In genomic region chr1:38202475-38203183, GRCm38 (mm10) we compare ENCODE assay signal across 10 mouse cellular contexts.
DNase-seq lines count a peak whose midpoint lies in the region; ATAC-seq lines count a peak whose summit lies in the region.
"Had no signal": no experiment of that assay in that cellular context is flagged by ENCODE, and none has a peak within 500 bp of the region (broad histone marks: within the 10 kb centered on the region; RNA-seq: fewer than 3 reads in every experiment).

No protein-coding gene starts in this region.

- H3K27me3 ChIP-seq in forebrain, embryonic 10.5 days (ENCODE audit: poor library complexity, severe bottlenecking), result peaks cover 47% of the 10 kb centered on the region
- H3K27me3 ChIP-seq in forebrain, embryonic 15.5 days, result no peaks in the 10 kb centered on the region
- H3K27me3 ChIP-seq in midbrain, embryonic 10.5 days (ENCODE audit: low read depth, poor library complexity, severe bottlenecking), result no peaks in the 10 kb centered on the region
- no peaks in the 10 kb centered on the region for H3K27me3 ChIP-seq in midbrain, embryonic 15.5 days (replicated peaks)
- H3K27me3 ChIP-seq: heart, embryonic 15.5 days had no signal

- no peak overlapping the region for H3K27ac ChIP-seq in forebrain, embryonic 10.5 days
- H3K27ac ChIP-seq in forebrain, embryonic 15.5 days (replicated peaks), result no peak overlapping the region
- no peak overlapping the region for H3K27ac ChIP-seq in midbrain, embryonic 10.5 days (replicated peaks)
- H3K27ac ChIP-seq in midbrain, embryonic 15.5 days, result no peak overlapping the region
- H3K27ac ChIP-seq: heart, embryonic 15.5 days had no signal

- no peaks in the 10 kb centered on the region for H3K9me3 ChIP-seq in forebrain, embryonic 10.5 days
- no peaks in the 10 kb centered on the region for H3K9me3 ChIP-seq in forebrain, embryonic 15.5 days
- H3K9me3 ChIP-seq in midbrain, embryonic 10.5 days (replicated peaks), result no peaks in the 10 kb centered on the region
- H3K9me3 ChIP-seq in midbrain, embryonic 15.5 days, result no peaks in the 10 kb centered on the region
- H3K9me3 ChIP-seq: G1E; heart, embryonic 15.5 days had no signal

- DNase-seq in forebrain, embryonic 10.5 days (ENCODE audit: extremely low spot score, low spot score), result peak; percentile 34
- peak; percentile 34 for DNase-seq in midbrain, embryonic 10.5 days (ENCODE audit: low spot score)
- DNase-seq in c-Kit-positive CD71-positive TER-119-negative erythroid progenitor cells, embryonic 14.5 days (ENCODE audit: low read depth), result peak; percentile 1
- peak; percentile 68 for DNase-seq in kidney, postnatal 10 days
- no peak for DNase-seq in right cerebral cortex, adult 2 months (ENCODE audit: low spot score in 2 of 2)

- ATAC-seq in forebrain, embryonic 15.5 days (replicated peaks), result no peak
- no peak for ATAC-seq in midbrain, embryonic 15.5 days (replicated peaks)
- no peak for ATAC-seq in inflammation-experienced regulatory T-cells, adult 6 months

- H3K4me1 ChIP-seq in forebrain, embryonic 10.5 days, result peaks cover 41% of the 10 kb centered on the region
- peaks cover 39% of the 10 kb centered on the region for H3K4me1 ChIP-seq in forebrain, embryonic 15.5 days
- H3K4me1 ChIP-seq in midbrain, embryonic 10.5 days, result peaks cover 36% of the 10 kb centered on the region
- H3K4me1 ChIP-seq in midbrain, embryonic 15.5 days, result peaks cover 35% of the 10 kb centered on the region

- no peak overlapping the region for H3K9ac ChIP-seq in forebrain, embryonic 15.5 days (replicated peaks)
- no peak overlapping the region for H3K9ac ChIP-seq in midbrain, embryonic 15.5 days
- H3K9ac ChIP-seq: heart, embryonic 15.5 days had no signal

- H3K4me3 ChIP-seq in forebrain, embryonic 10.5 days, result no peak overlapping the region
- no peak overlapping the region for H3K4me3 ChIP-seq in forebrain, embryonic 15.5 days
- H3K4me3 ChIP-seq in midbrain, embryonic 10.5 days, result no peak overlapping the region
- no peak overlapping the region for H3K4me3 ChIP-seq in midbrain, embryonic 15.5 days
- H3K4me3 ChIP-seq: heart, embryonic 15.5 days had no signal

- H3K36me3 ChIP-seq in forebrain, embryonic 10.5 days (replicated peaks), result peaks cover 11% of the 10 kb centered on the region
- peaks cover 19% of the 10 kb centered on the region for H3K36me3 ChIP-seq in forebrain, embryonic 15.5 days
- H3K36me3 ChIP-seq in midbrain, embryonic 10.5 days, result peaks cover 6% of the 10 kb centered on the region; the same call in 1 of the 2 replicates
- H3K36me3 ChIP-seq in midbrain, embryonic 15.5 days (replicated peaks), result no peaks in the 10 kb centered on the region
- H3K36me3 ChIP-seq: G1E; heart, embryonic 15.5 days had no signal

- no peak overlapping the region for H3K4me2 ChIP-seq in forebrain, embryonic 15.5 days (replicated peaks)
- H3K4me2 ChIP-seq in midbrain, embryonic 15.5 days, result no peak overlapping the region
- H3K4me2 ChIP-seq: heart, embryonic 15.5 days had no signal

- WGBS in forebrain, embryonic 10.5 days, result 85% methylated on average over 10 of the region's 10 CpGs
- 81% methylated on average over 10 of the region's 10 CpGs for WGBS in forebrain, embryonic 15.5 days
- 87% methylated on average over 10 of the region's 10 CpGs for WGBS in midbrain, embryonic 10.5 days
- WGBS in midbrain, embryonic 15.5 days, result 76% methylated on average over 10 of the region's 10 CpGs

Comparison
In these comparisons a context has a peak if more than half of its experiments do, and no peak if none do; other contexts are left out.
1. DNase-seq: peak in forebrain, embryonic 10.5 days (single experiment), midbrain, embryonic 10.5 days (single experiment), c-Kit-positive CD71-positive TER-119-negative erythroid progenitor cells, embryonic 14.5 days (single experiment) and kidney, postnatal 10 days (single experiment); none in right cerebral cortex, adult 2 months (0 of 2).